Mouse (Mus musculus) R1 (cell line): ENCODE data around the gene Pdcl3.
"Not testable (repeated sequence)": the region's sequence is repeated elsewhere in the genome, so short reads cannot be mapped to it uniquely, and the experiment has no call there.

ENCODE experiments used
- DNase-seq: peaks from one replicate; pipeline ENCODE4 v3.0.0-alpha.2; 2018; ENCODE audit warnings: low read depth, low spot score

Gene Pdcl3

GRCm38 (mm10) chr1:39025142-39025541 lies 39.7 kb downstream of the Pdcl3 start:
- no peak for DNase-seq

DNA sequence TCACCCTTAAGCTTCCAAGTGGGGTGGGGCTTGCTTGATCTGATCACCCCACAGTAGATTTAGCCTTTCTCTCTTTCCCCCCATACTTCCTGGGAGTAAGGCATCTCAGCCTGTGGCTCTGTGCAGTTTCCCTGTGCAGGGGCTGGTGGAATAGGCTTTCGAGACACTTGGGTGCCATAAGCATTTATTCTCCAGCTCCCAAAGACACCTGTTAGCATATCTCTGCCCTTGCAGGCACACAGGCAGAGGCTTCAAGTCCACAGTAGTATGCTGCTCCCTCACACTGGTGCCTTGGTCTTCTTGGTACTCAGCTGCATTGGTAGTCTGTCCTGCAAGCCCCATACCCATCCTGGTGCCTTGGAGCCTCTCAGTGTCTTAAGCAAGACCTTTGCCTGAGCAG lies 40.4 kb downstream of the Pdcl3 start:
- no peak for DNase-seq

- peak; percentile 30 for DNase-seq
Measured at GRCm38 (mm10) chr1:39029176-39029575, 43.8 kb downstream of the Pdcl3 start.

GRCm38 (mm10) chr1:39030108-39030507 lies 44.7 kb downstream of the Pdcl3 start:
- DNase-seq: no peak

DNA sequence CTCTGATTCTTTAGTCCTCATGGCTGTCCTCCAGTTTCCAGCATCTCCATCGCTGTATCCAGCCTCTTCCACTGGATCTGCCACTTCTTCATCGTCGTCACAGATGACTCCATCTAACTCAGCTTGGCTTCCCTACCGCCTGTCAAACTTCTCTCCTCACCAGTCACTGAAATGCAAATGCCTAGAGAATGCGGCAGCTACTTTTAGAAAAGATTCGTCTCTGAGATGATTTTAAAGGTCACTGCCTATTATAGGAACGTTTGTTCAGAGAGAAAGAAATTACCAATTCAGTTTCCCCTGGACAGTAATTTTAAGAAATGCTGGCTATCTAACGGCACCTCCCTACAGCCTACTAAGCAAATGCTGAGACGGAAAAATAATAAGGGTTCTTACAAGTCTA lies 50.4 kb downstream of the Pdcl3 start:
- no peak for DNase-seq

DNA sequence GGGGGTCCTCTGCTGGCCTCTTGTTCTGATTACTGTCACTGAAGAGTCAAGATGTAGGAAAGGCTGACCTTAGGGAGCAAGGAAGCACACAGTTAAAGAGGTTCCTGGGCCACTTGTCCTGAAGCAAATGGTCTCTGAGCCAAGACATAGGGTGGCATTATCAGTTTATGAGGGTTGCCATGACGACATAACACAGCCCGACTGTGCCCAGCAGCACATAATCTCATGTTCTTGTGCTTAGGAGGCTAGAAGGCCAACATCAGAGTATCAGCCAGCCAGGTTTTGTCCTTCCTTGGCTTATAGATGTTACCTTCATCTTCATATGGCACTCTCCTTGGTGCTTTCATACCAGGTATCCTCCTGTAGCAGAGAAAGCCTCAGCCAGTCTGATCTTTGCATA lies 56.8 kb downstream of the Pdcl3 start:
- no peak for DNase-seq

DNA sequence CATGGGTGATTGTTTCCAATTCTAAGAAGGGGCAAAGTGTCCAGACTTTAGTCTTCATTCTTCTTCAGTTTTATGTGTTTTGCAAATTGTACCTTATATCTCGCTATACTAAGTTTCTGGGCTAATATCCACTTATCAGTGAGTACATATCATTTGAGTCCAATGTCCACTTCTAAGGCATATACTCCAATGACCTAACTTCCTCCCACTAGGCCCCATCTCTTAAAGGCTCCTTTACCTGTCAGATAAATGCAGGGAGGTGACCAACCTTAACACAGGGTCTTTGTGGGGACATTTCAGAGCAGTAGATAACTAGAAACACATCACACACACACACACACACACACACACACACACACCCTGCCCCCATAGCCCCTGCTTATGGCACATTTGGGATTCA lies 59.0 kb downstream of the Pdcl3 start:
- not testable (repeated sequence) for DNase-seq

GRCm38 (mm10) chr1:39046689-39047088 lies 61.3 kb downstream of the Pdcl3 start:
- DNase-seq: no peak
